Mouse (Mus musculus) midbrain, embryonic 15.5 days (tissue): ENCODE data around the gene Stpg3. TPM values are rescaled to one million over a fixed set of nuclear protein-coding genes. Genes with fewer than 3 reads are reported as not detected.
"Not testable (repeated sequence)": the region's sequence is repeated elsewhere in the genome, so short reads cannot be mapped to it uniquely, and the experiment has no call there.

ENCODE experiments used
- ATAC-seq: fragments of 200-750 bp; cut with Nextera tagmentation; replicated peaks from 2 replicates; pipeline ENCODE4 v1.8.0; 2017; ENCODE audit warnings: moderate TSS enrichment
- H3K27ac ChIP-seq: fragments of 300-500 bp; sonication (generic); 2 replicates; pipeline ENCODE4 v1.5.1; 2015; ENCODE audit warnings: mild to moderate bottlenecking, inconsistent platforms
- H3K27me3 ChIP-seq: fragments of 300-500 bp; sonication (generic); replicated peaks from 2 replicates; pipeline ENCODE4 v1.6.1; 2015; ENCODE audit warnings: inconsistent platforms
- H3K36me3 ChIP-seq: fragments of 300-500 bp; sonication (generic); replicated peaks from 2 replicates; pipeline ENCODE4 v1.6.1; 2015; ENCODE audit warnings: inconsistent platforms
- H3K4me1 ChIP-seq: fragments of 300-500 bp; sonication (generic); 2 replicates; pipeline ENCODE4 v1.6.1; 2015; ENCODE audit warnings: inconsistent platforms
- H3K4me2 ChIP-seq: fragments of 300-500 bp; sonication (generic); 2 replicates; pipeline ENCODE4 v1.6.1; 2015; ENCODE audit warnings: inconsistent platforms, mild to moderate bottlenecking, moderate library complexity
- H3K4me3 ChIP-seq: fragments of 300-500 bp; sonication (generic); 2 replicates; pipeline ENCODE4 v1.5.1; 2015; ENCODE audit warnings: mild to moderate bottlenecking, inconsistent platforms
- H3K9ac ChIP-seq: fragments of 300-500 bp; sonication (generic); 2 replicates; pipeline ENCODE4 v1.6.1; 2015; ENCODE audit warnings: mild to moderate bottlenecking, inconsistent platforms
- H3K9me3 ChIP-seq: fragments of 300-500 bp; sonication (generic); 2 replicates; pipeline ENCODE4 v1.6.1; 2016; ENCODE audit warnings: inconsistent platforms
- WGBS: fragments of 180-500 bp; shearing (Covaris S2); methylation state at CpG from one replicate; pipeline ENCODE4 v1.1.7; 2015; ENCODE audit warnings: mixed read lengths; 5-methylcytosine and 5-hydroxymethylcytosine counted together
- polyA plus RNA-seq: library from polyadenylated mRNA; unstranded; fragments of >200 nt; fragmentation: Nextera tagmentation; extraction: Ambion mirVana; gene quantifications from 2 replicates; pipeline ENCODE4 v1.2.1, GENCODE M21; 2015

Stpg3 gene
- polyA plus RNA-seq: not detected in 2 replicates

DNA sequence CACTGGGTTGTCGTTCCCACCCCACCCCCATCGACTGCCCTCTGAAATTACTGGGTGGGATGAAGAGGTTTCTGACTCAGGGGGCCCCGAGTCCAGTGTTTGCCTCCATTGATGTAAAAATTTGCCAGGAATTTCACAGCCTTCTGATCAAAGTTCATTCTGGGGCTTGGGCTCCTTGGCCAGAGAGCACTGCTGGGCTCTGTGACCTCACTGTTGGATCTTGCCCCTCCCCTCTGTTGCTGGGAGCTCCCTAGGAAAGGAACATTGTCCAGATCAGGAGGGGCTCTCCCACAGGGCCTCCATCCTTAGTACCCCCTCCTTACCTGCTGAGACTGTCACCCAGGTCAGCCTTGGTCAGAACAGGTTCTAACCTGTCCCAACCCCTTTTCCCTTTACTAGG, at the start of gene Stpg3:
Gene Stpg3 (minus strand): TSS at position 194 of the 400 bp plus-strand sequence.
- H3K4me1 ChIP-seq: peaks cover 15% of the 10 kb centered on the region
- H3K4me3 ChIP-seq: no peak within 1 kb of the TSS
- H3K9ac ChIP-seq: no peak within 1 kb of the TSS
- WGBS: 57% methylated on average over 3 of the region's 3 CpGs
- no peaks in the 10 kb centered on the region for H3K9me3 ChIP-seq
- H3K27ac ChIP-seq: no peak within 1 kb of the TSS
- no peaks in the 10 kb centered on the region for H3K27me3 ChIP-seq
- ATAC-seq: no peak
- H3K4me2 ChIP-seq: no peak within 1 kb of the TSS
- no peaks in the 10 kb centered on the region for H3K36me3 ChIP-seq

DNA sequence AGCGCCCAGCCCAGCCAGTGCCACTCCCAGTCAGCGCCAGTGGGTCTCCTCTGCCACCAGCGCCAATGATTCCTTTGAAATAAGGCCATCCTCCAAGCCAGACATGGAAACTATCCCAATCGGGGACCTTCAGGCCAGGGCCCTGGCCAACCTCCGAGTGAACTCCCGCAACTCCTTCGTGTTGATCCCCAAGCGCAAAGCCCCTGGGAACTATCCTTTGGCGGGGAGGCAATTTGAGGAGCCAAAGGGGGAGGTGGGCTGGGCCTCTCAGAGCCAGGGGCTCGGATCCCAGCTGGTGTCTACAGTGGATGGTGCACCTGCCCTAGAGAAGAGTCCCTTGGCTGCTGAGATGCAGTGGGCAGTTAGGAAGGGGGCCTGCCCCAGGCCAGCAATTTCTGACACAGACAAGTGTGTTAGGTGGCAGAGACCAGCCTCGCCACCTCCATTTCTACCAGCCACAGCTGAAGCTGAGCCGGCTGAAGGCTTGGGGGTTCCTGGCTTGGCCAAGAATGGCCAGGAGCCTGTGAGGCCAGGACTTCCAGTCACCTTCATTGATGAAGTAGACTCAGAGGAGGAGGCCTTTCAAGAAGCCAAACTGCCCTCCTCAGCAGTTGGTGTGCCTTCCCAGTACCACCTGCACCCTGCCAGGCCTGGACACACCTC, 49.3 kb upstream of the Stpg3 start:
- Histone ChIP-seq H3K4me3 (peak overlapping the region; percentile 81), H3K27me3 (peaks cover 8% of the 10 kb centered on the region; the same call in 1 of the 2 replicates), H3K9me3 (no peaks in the 10 kb centered on the region), H3K4me2 (peak overlapping the region; percentile 99), H3K27ac (no peak overlapping the region), H3K36me3 (no peaks in the 10 kb centered on the region), H3K4me1 (peaks cover 57% of the 10 kb centered on the region), H3K9ac (peak overlapping the region; percentile 71)
- WGBS: 22% methylated on average over 12 of the region's 12 CpGs
- ATAC-seq: no peak

DNA sequence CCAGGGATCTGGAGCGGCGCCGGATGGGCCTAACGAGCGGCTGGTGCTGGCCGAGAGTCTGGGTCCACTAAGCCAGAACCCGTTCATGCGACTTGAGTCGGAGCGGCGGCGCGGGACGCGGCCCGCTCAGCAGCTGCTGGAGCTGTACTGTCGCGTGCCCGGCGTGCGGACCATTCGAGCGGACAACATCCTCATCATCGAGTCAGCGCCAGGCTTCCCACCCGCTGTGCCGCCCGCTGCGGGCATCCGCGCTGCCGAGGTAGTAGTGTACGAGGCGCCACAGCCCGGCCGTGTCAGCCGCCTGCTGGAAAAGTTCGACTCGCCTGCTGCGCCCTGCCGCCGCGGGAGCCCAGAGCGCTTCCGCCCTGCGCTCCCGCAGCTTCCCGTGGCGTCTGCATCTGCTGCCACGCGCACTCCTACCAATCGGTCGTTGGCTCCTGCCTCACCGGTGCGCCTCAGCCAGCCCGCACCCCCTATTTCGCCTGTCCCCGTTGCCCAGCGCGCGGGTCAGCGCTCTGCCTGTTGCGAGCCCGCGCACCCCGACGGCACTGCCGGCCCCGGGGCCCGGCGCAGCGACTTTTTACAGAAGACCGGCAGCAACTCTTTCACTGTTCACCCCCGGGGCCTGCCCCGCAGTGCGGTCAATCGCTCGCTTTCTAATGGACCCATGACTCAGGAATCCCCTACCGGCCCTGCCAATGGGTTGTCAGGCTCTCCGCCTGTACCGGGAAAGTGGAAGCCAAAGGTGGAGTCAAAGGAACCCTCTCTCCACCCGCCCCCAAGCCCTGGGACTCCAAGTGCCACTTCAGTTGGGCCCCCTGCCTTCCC, 48.6 kb upstream of the Stpg3 start:
- H3K9ac ChIP-seq: peak overlapping the region; percentile 71
- peak; percentile 13 for ATAC-seq
- under 1% methylated on average over 81 of the region's 82 CpGs for WGBS
- peaks cover 8% of the 10 kb centered on the region; the same call in 1 of the 2 replicates for H3K27me3 ChIP-seq
- no peaks in the 10 kb centered on the region for H3K36me3 ChIP-seq
- H3K4me2 ChIP-seq: peak overlapping the region; percentile 99
- peaks cover 56% of the 10 kb centered on the region for H3K4me1 ChIP-seq
- peak overlapping the region; percentile 80 for H3K27ac ChIP-seq
- H3K9me3 ChIP-seq: no peaks in the 10 kb centered on the region
- H3K4me3 ChIP-seq: peak overlapping the region; percentile 81

GRCm38 (mm10) chr2:25262291-25262767, 47.9 kb upstream of the Stpg3 start, which contains the start of gene Tprn:
TSS of gene Tprn (plus strand) at chr2:25262618.
- H3K9me3 ChIP-seq: no peaks in the 10 kb centered on the region
- peaks cover 8% of the 10 kb centered on the region; the same call in 1 of the 2 replicates for H3K27me3 ChIP-seq
- H3K4me2 ChIP-seq: peak within 1 kb of the TSS; percentile 99
- peak within 1 kb of the TSS; percentile 81 for H3K4me3 ChIP-seq
- H3K36me3 ChIP-seq: no peaks in the 10 kb centered on the region
- peaks cover 51% of the 10 kb centered on the region for H3K4me1 ChIP-seq
- ATAC-seq: peak; percentile 99
- peak within 1 kb of the TSS; percentile 80 for H3K27ac ChIP-seq
- H3K9ac ChIP-seq: peak within 1 kb of the TSS; percentile 71
- under 1% methylated on average over 39 of the region's 39 CpGs for WGBS

- no peaks in the 10 kb centered on the region for H3K36me3 ChIP-seq
- H3K9me3 ChIP-seq: no peaks in the 10 kb centered on the region
- peaks cover 50% of the 10 kb centered on the region for H3K4me1 ChIP-seq
- H3K4me3 ChIP-seq: peak overlapping the region; percentile 81
- WGBS: 44% methylated on average over 12 of the region's 12 CpGs
- peak overlapping the region; percentile 80 for H3K27ac ChIP-seq
- H3K9ac ChIP-seq: peak overlapping the region; percentile 47; the same call in 1 of the 2 replicates
- ATAC-seq: peak; percentile 2; the same call in 1 of the 2 replicates
- H3K27me3 ChIP-seq: peaks cover 8% of the 10 kb centered on the region; the same call in 1 of the 2 replicates
- H3K4me2 ChIP-seq: peak overlapping the region; percentile 99
Measured at GRCm38 (mm10) chr2:25261870-25262269, 47.4 kb upstream of the Stpg3 start.

DNA sequence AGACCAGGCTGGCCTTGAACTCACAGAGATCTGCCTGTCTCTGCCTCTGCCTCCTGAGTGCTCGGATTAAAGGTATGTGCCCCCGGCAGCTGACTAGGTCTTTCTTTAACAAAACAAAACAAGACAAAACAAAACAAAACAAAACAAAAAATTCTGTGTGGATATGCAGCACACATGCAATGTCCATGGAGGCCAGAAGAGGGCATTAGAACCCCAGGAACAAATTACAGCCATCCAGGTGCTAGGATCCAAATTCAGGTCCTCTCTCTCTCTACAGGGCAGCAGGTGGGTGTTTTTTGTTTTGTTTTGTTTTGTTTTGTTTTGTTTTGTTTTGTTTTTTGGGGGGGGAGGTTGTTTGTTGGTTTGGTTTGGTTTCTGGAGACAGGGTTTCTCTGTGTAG, 44.5 kb upstream of the Stpg3 start:
- 46% methylated on average over 2 of the region's 2 CpGs for WGBS

GRCm38 (mm10) chr2:25257250-25257649, 42.8 kb upstream of the Stpg3 start:
- WGBS: 89% methylated on average over 5 of the region's 5 CpGs
- not testable (repeated sequence) for H3K4me3 ChIP-seq, H3K9ac ChIP-seq, H3K27me3 ChIP-seq, H3K27ac ChIP-seq, H3K9me3 ChIP-seq, ATAC-seq, H3K36me3 ChIP-seq, H3K4me2 ChIP-seq
- H3K4me1 ChIP-seq: peaks cover 31% of the 10 kb centered on the region

More for the DNA sequence above, 44.5 kb upstream of the Stpg3 start:
- no peak overlapping the region for H3K9ac ChIP-seq
- no peak overlapping the region for H3K27ac ChIP-seq
- no peak for ATAC-seq
- no peaks in the 10 kb centered on the region for H3K36me3 ChIP-seq
- peaks cover 2% of the 10 kb centered on the region; the same call in 1 of the 2 replicates for H3K27me3 ChIP-seq
- H3K4me2 ChIP-seq: no peak overlapping the region
- H3K4me1 ChIP-seq: peaks cover 40% of the 10 kb centered on the region
- no peak overlapping the region for H3K4me3 ChIP-seq
- H3K9me3 ChIP-seq: no peaks in the 10 kb centered on the region

DNA sequence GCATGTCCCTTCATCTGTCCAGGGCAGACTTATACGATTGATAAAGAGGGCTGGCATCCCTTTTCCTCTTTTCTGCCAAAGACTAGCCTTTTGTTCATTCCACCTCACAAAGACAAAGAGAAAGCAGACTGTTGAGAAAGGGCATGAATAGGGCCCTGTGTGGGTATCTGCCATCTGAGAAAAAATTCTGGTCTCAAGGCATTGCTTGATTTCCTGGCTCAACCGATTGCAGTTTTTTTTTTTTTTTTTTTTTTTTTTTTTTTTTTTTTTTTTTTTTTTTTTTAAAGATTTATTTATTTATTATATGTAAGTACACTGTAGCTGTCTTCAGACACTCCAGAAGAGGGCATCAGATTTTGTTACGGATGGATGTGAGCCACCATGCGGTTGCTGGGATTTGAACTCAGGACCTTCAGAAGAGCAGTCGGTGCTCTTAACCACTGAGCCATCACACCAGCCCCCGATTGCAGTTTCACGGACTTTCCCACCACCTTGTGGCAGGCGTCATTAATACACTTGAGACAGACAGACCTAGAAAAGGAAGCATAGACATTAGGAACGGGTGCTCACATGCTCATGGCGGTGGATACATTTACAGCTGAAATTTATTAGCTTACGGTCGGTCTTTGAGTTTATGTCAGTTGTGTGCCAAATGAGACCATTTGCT, 42.1 kb upstream of the Stpg3 start:
- H3K9me3 ChIP-seq, ATAC-seq, H3K36me3 ChIP-seq, H3K27me3 ChIP-seq, H3K27ac ChIP-seq: not testable (repeated sequence)
- Histone ChIP-seq H3K9ac (peak overlapping the region; percentile 74; the same call in 1 of the 2 replicates), H3K4me3 (peak overlapping the region; percentile 87), H3K4me2 (peak overlapping the region; percentile 99), H3K4me1 (peaks cover 25% of the 10 kb centered on the region)
- WGBS: 57% methylated on average over 12 of the region's 12 CpGs

GRCm38 (mm10) chr2:25255284-25255779, 40.9 kb upstream of the Stpg3 start, which contains the start of gene Tmem203:
TSS of gene Tmem203 (plus strand) at chr2:25255439.
- H3K36me3 ChIP-seq: 0 out of 2 replicates have a peak, but pooled peaks cover 5% of the 10 kb centered on the region
- peak within 1 kb of the TSS; percentile 74 for H3K9ac ChIP-seq
- H3K27ac ChIP-seq: peak within 1 kb of the TSS; percentile 74
- H3K4me1 ChIP-seq: peaks cover 25% of the 10 kb centered on the region
- peak within 1 kb of the TSS; percentile 87 for H3K4me3 ChIP-seq
- no peaks in the 10 kb centered on the region for H3K27me3 ChIP-seq
- peak; percentile 92 for ATAC-seq
- H3K9me3 ChIP-seq: no peaks in the 10 kb centered on the region
- under 1% methylated on average over 39 of the region's 39 CpGs for WGBS
- H3K4me2 ChIP-seq: peak within 1 kb of the TSS; percentile 99

DNA sequence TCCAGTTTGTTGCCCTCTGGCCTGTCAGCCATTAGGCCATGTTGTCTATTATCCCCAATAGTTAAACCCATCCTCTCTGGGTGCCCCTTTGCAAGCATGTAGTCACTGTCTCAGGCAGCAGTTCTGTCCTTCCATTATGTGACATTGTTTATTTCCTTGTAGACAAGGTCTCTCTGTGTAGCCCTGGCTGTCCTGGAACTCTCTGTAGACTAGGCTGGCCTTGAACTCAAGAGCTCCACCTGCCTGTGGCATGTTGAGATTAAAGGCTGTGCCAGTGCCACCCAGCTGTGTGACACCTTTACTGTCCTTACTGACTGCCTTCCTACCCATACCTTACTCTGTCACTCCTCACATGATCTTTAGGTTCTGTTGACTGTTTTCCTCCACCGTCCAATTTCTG, 37.9 kb upstream of the Stpg3 start:
- H3K27me3 ChIP-seq: no peaks in the 10 kb centered on the region
- H3K27ac ChIP-seq: no peak overlapping the region
- H3K4me3 ChIP-seq: no peak overlapping the region
- no peaks in the 10 kb centered on the region for H3K9me3 ChIP-seq
- H3K9ac ChIP-seq: no peak overlapping the region
- no peak for ATAC-seq
- 87% methylated on average over 1 of the region's 1 CpGs for WGBS
- 0 out of 2 replicates have a peak, but pooled peaks cover 5% of the 10 kb centered on the region for H3K36me3 ChIP-seq
- no peak overlapping the region for H3K4me2 ChIP-seq
- H3K4me1 ChIP-seq: peaks cover 23% of the 10 kb centered on the region

- Histone ChIP-seq H3K27me3 (no peaks in the 10 kb centered on the region), H3K4me1 (peaks cover 21% of the 10 kb centered on the region), H3K36me3 (0 out of 2 replicates have a peak, but pooled peaks cover 4% of the 10 kb centered on the region), H3K4me2 (no peak within 1 kb of the TSS), H3K27ac (no peak within 1 kb of the TSS), H3K9ac (no peak within 1 kb of the TSS), H3K4me3 (no peak within 1 kb of the TSS), H3K9me3 (no peaks in the 10 kb centered on the region)
- 93% methylated on average over 10 of the region's 10 CpGs for WGBS
- ATAC-seq: no peak
Measured at GRCm38 (mm10) chr2:25246183-25247072, 32.0 kb upstream of the Stpg3 start, which contains the start of gene AL732309.1. TSS of gene AL732309.1 (minus strand) at chr2:25246863.
